Mouse (Mus musculus) erythroblast, adult 5-6 weeks (primary cell): ENCODE measurements around the gene Cd84. TPM values are rescaled to one million over a fixed set of nuclear protein-coding genes. Genes with fewer than 3 reads are reported as not detected.

ENCODE experiments used
- ATAC-seq: replicated peaks from 2 replicates; pipeline ENCODE4 v1.8.0; 2016; ENCODE audit warnings: moderate number of reproducible peaks, mild to moderate bottlenecking, moderate TSS enrichment, inconsistent platforms; ENCODE audit not compliant: poor library complexity, low FRiP score, severe bottlenecking
- total RNA-seq, 2 experiments: library from RNA; stranded (forward) in 1 of 2; stranded (reverse) in 1 of 2; fragments of 150-400 nt in 1 of 2; fragments of 200-764, 138-1000 nt in 1 of 2; gene quantifications; 2 replicates each; pipeline versions ENCODE4 v1.2.3 to v1.2.4; 2015 to 2017; ENCODE audit warnings: low replicate concordance in 2 of 2

Cd84 gene
- total RNA-seq, 2 experiments from 2014 or later: 22.1 to 25.0 TPM

GRCm38 (mm10) chr1:171915638-171916458 is 76.4 kb downstream of the Cd84 start:
- no peak for ATAC-seq

GRCm38 (mm10) chr1:171917305-171918039 is 78.0 kb downstream of the Cd84 start, which contains the start of gene Slamf6:
TSS of gene Slamf6 (plus strand) at chr1:171917515.
- no peak for ATAC-seq

DNA sequence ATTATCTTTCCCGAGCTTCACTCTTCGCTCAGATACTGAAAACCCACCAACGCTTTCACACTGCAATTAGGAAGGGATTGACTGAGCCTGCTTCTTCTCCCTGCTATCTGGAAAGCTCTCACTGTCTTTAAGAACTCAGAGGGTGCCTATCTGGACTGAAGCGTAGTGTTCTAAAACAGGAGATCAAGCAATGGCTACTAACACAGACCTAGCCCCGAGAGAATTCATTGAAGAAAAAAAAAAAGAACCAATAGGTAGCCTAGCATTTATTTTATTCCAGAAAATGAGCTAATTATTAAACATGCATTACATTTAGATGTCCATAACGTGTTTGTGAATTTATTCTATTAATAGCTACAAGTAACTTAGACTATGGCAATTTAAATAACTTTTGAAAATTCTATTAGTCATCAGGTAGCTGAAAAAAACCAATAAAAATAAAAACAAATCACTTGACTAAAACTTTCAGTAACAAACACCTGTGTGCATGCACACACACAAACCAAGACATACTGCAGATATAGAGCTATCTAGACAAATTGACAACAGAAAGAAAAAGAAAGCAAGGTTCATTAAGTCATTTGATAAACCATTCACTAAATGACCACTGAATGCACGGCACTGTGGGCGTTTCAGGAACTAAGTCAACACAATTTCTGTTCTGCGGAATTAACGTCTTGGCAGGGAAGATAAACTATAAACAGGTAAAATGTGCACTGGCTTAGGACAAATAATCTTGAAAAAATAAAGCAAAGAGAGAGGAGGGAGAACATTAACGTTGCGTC is 78.8 kb downstream of the Cd84 start:
- no peak for ATAC-seq

GRCm38 (mm10) chr1:171919193-171919592 is 79.7 kb downstream of the Cd84 start:
- ATAC-seq: no peak

DNA sequence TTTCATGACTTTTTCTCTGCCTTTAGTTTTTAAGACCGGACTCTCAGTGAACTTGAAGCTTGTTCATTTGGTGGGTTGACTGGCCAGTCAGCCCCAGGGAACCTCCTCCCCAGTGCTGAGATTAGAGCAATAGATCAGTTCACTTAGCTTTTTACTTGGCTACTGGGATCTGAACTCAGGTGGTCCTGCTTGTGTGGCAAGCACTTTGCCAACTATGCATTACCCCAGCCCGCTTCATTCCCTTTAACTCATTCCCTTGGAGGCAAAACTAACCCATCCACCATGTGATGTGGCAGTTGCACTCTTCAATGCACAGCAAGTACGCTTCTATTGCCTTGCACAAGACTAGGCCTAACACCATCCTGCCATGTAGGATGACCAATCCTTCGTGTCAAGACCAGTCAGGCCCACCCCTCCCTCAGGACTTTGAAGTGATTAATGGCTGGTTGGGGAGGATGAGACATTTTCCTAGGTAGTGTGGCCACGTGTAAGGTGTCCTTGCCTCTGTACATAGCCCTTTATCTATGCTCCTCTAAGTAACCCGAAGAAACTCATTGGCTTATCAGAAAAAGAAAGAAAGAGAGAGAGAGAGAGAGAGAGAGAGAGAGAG is 80.5 kb downstream of the Cd84 start:
- no peak for ATAC-seq

- ATAC-seq: no peak
Observed at GRCm38 (mm10) chr1:171920989-171921621, 81.6 kb downstream of the Cd84 start.

DNA sequence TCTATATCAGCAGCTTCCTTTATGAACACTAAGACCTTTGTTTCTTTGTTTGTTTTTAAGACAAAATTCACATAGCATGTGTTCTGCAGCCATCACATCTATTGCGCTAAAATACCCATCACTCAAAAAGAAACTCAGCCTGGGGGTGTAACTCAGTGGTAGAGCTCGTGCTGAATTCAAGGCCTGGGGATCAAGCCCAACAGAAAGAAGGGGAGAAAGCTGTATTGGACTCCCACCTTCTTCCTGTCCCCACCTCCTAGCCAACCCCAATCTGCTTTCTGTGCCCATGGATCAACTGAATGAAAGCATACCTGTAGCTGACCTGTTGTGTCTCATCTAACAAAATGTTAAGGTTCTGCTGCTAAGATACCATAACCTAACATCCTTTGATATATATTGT is 82.1 kb downstream of the Cd84 start:
- ATAC-seq: no peak

DNA sequence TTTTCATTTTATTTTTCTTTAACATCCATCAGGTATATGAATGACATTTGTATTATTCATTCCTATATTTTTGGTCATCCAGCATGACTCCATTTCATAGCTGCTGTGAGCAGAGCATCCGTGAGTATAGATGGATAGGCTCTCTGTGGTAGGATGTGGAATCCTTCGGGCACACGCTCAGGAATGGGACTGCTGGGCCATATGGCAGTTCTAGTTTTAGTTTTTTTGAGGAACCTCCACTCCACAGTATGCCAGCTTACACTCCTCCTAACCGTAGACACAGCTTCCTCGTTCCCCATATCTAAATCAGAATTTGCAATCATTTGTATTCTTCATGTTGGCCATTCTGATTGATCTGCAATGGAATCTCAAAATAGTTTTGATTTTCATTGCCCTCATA is 83.3 kb downstream of the Cd84 start:
- ATAC-seq: no peak

GRCm38 (mm10) chr1:171924900-171925299 is 85.4 kb downstream of the Cd84 start:
- ATAC-seq: no peak

DNA sequence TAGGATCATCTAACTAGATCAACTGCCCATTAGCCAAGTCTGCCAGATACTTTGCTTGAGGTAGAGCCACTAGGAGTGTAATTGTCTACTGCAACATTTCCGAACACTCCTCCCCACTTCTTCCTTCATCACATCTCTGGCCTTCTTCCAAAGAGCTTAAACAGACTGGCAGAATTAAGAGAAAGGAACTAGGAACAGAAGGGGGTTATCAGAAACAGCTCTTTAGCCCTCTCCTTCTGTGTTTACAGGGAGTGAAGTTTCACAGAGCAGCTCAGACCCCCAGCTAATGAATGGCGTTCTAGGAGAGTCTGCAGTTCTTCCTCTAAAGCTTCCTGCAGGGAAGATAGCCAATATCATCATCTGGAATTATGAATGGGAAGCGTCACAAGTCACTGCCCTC is 94.4 kb downstream of the Cd84 start:
- no peak for ATAC-seq

DNA sequence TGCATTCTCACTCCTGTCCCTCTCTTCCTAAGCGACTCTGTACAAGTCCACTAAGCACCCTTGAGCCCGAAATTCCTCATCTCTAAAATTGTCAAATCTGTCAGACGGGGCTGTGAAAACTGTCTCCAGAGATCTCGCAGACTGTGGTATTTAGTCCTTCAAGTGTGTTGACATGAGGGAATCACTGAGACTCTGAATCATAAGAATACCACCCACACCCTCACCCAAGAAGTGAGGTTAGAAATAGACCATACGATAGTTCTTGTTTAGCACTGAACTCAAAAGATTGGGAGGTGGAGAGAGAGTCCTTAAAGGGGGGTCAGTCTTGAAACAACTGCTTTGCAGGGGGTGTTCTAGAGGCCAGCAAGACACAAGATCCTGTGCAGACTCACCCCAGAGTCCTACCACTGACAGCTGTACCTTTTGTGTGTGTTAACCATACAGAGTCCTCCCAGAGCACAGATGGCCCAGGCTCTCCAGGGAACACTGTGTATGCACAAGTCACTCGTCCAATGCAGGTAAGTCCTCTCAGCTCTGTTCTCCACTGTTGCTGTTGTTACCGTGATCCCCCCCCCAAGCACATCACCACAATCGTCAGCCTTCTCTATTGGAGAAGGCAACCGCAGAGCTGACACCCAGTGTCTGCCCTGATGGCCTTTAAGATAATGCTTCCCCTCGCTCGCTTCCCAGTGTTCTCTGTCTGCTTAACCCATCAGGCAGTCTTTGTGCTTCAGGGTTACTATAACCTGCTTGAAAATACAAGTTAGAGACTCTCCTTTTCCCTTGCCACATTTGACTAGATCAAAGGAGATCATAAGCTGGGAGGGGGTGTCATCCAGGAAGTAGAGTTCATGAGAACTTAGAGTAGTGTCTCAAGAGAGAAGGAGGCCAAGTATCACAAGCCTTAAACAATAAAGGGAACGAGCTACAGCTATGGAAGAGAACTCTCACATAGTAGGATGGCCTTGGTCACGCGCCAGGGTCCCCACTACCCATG is 99.8 kb downstream of the Cd84 start:
- ATAC-seq: no peak

Other genes with a start within 250 kb of the Cd84 start
- 7.1 and 8.8 TPM in 2 replicates for gene Ly9, start 232.3 kb upstream of the Cd84 start, total RNA-seq (2015; ENCODE audit: low replicate concordance)
- 5.8 and 10.0 TPM in 2 replicates for gene Ly9, start 232.3 kb upstream of the Cd84 start, total RNA-seq (2017; ENCODE audit: low replicate concordance)
- 3.3 and 10.7 TPM in 2 replicates for gene Slamf7, start 186.7 kb upstream of the Cd84 start, total RNA-seq (2015; ENCODE audit: low replicate concordance)
- 1.4 TPM in 1 of 2 replicates, not detected in the other for gene Slamf7, start 186.7 kb upstream of the Cd84 start, total RNA-seq (2017; ENCODE audit: low replicate concordance)
- gene Cd48, start 157.7 kb upstream of the Cd84 start, total RNA-seq (2015; ENCODE audit: low replicate concordance): 52.2 and 60.3 TPM in 2 replicates
- gene Cd48, start 157.7 kb upstream of the Cd84 start, total RNA-seq (2017; ENCODE audit: low replicate concordance): 24.8 and 27.7 TPM in 2 replicates
- 2.3 TPM in 1 of 2 replicates, not detected in the other for gene Slamf1, start 72.6 kb upstream of the Cd84 start, total RNA-seq (2015; ENCODE audit: low replicate concordance)
- gene Slamf1, start 72.6 kb upstream of the Cd84 start, total RNA-seq (2017; ENCODE audit: low replicate concordance): 0.26 and 0.56 TPM in 2 replicates
- gene Gm10521, start 56.0 kb downstream of the Cd84 start, total RNA-seq (2015; ENCODE audit: low replicate concordance): 2.9 and 3.1 TPM in 2 replicates
- gene Gm10521, start 56.0 kb downstream of the Cd84 start, total RNA-seq (2017; ENCODE audit: low replicate concordance): 2.4 and 2.7 TPM in 2 replicates
- gene Slamf6, start 77.8 kb downstream of the Cd84 start, total RNA-seq (2015; ENCODE audit: low replicate concordance): 19.2 TPM in 1 of 2 replicates, not detected in the other
- gene Slamf6, start 77.8 kb downstream of the Cd84 start, total RNA-seq (2017; ENCODE audit: low replicate concordance): 0.56 and 4.4 TPM in 2 replicates
- 1.3 TPM in 1 of 2 replicates, not detected in the other for gene Vangl2, start 188.7 kb downstream of the Cd84 start, total RNA-seq (2015; ENCODE audit: low replicate concordance)
- gene Vangl2, start 188.7 kb downstream of the Cd84 start, total RNA-seq (2017; ENCODE audit: low replicate concordance): 0.42 and 3.4 TPM in 2 replicates
- not detected in 2 replicates for gene Nhlh1, start 217.9 kb downstream of the Cd84 start, total RNA-seq (2015; ENCODE audit: low replicate concordance)
- gene Nhlh1, start 217.9 kb downstream of the Cd84 start, total RNA-seq (2017; ENCODE audit: low replicate concordance): not detected in 2 replicates
- 35.1 and 67.1 TPM in 2 replicates for gene Copa, start 242.8 kb downstream of the Cd84 start, total RNA-seq (2015; ENCODE audit: low replicate concordance)
- 41.1 and 43.5 TPM in 2 replicates for gene Copa, start 242.8 kb downstream of the Cd84 start, total RNA-seq (2017; ENCODE audit: low replicate concordance)
- 19.0 and 28.8 TPM in 2 replicates for gene Ncstn, start 243.1 kb downstream of the Cd84 start, total RNA-seq (2015; ENCODE audit: low replicate concordance)
- gene Ncstn, start 243.1 kb downstream of the Cd84 start, total RNA-seq (2017; ENCODE audit: low replicate concordance): 16.7 and 20.1 TPM in 2 replicates